Mouse (Mus musculus) bone marrow macrophage, adult 2 months (primary cell): ENCODE data around the gene Krt10. TPM values are rescaled to one million over a fixed set of nuclear protein-coding genes. Genes with fewer than 3 reads are reported as not detected.

Experiments used
- H3K27ac ChIP-seq: 2 replicates; pipeline ENCODE4 v1.5.1; 2012; ENCODE audit warnings: low read depth, low read length; ENCODE audit not compliant: insufficient read depth
- H3K4me1 ChIP-seq: 2 replicates; pipeline ENCODE4 v1.6.1; 2012; ENCODE audit warnings: low read length; ENCODE audit not compliant: control insufficient read depth, insufficient read depth
- H3K4me3 ChIP-seq: 2 replicates; pipeline ENCODE4 v1.5.1; 2012; ENCODE audit warnings: mild to moderate bottlenecking, low read length, moderate library complexity; ENCODE audit not compliant: insufficient read depth
- CTCF ChIP-seq: IDR thresholded peaks from 2 replicates; pipeline ENCODE4 v1.5.1; 2012; ENCODE audit warnings: low read depth, mild to moderate bottlenecking, low read length, moderate library complexity
- POLR2A ChIP-seq: IDR thresholded peaks from 2 replicates; pipeline ENCODE4 v1.6.1; 2012; ENCODE audit warnings: mild to moderate bottlenecking, low read depth, low read length, borderline replicate concordance
- polyA plus RNA-seq: library from polyadenylated mRNA; stranded (reverse); fragments of >200 nt; gene quantifications from 2 replicates; pipeline ENCODE4 v1.2.4, GENCODE M21; 2012; ENCODE audit not compliant: missing spikeins, insufficient read depth, insufficient read length

Krt10 gene
- polyA plus RNA-seq, 1 experiment, result 5.0 TPM

DNA sequence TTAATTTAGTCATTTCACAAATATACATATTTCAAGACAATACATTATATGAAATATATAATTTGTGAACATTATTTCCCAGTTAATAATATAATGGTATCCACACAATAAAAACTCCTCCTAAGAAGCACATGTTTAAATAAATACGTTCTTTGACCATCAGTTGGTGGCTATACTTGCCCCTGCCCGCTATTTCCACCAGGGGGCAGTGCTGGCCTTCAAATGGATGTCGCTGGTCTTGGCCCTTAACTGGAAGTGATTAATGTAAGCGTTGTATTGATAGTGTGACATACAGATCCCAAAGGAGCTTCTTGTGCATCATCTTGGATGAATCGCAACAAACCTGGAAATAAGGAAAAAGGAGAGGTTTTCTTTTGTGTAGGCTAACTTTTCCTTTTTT, 9.6 kb downstream of the Krt10 start:
- no peak overlapping the region for H3K27ac ChIP-seq
- TF ChIP-seq CTCF (peak; percentile 94), POLR2A (no peak)

DNA sequence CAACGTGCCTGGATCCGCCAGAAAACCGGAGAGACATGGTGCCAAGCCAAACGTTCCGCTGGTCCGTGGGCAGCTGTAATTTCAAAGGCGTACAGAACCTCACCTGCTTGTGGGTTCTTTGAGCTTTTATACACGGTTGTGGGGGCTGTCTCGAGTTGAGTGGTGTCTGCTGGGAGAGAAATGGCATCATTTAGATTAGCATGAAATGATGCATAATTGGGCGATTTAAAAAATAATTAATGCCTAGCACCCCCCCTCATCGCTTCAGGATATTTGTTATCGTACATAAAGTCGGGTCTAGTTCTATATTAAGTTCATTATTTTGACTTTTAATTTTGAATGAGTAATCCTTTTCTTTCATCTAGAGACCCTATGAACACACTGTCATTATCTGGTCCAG, 14.4 kb downstream of the Krt10 start, which contains the start of gene Krt28:
Krt28 (minus strand) TSS at position 101 of the 400 bp plus-strand sequence.
- Histone ChIP-seq H3K27ac (no peak within 1 kb of the TSS), H3K4me1 (peaks cover under 1% of the 10 kb centered on the region), H3K4me3 (no peak within 1 kb of the TSS)
- TF ChIP-seq POLR2A, result no peak
- no peak for TF ChIP-seq CTCF

More for the DNA sequence above, 9.6 kb downstream of the Krt10 start:
- Histone ChIP-seq H3K4me1 (no peaks in the 10 kb centered on the region), H3K4me3 (no peak overlapping the region)

DNA sequence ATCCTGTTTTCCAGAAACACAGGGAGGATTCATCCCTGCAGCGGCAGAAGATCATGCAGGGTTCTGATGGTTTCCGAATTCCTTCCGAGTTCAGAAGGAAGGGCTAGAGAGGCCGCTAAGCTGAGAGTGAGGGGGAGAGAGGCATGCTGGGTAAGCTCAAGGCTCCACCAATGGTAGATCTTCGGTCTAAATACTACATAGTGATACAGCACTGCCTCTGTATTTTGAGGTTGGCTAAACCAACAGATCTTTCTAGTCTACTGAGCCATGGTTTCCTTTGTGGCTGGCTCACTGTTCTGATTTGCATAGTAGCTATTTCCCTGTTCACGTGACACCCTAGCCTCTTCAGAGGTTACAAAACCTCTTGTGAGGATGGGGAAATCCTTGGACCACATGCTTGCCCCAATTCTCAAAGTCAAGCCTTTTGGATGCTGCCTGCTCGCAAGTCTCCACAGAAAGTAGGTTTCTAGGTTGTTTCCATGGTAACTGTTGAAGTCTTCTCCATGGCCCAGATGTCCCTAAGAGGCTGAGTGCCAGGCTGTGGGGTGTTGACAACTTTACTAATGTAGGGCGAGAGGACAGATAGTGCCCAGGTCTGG, 19.2 kb downstream of the Krt10 start:
- Histone ChIP-seq H3K4me1 (peaks cover 3% of the 10 kb centered on the region), H3K27ac (no peak overlapping the region), H3K4me3 (no peak overlapping the region)
- no peak for TF ChIP-seq POLR2A

DNA sequence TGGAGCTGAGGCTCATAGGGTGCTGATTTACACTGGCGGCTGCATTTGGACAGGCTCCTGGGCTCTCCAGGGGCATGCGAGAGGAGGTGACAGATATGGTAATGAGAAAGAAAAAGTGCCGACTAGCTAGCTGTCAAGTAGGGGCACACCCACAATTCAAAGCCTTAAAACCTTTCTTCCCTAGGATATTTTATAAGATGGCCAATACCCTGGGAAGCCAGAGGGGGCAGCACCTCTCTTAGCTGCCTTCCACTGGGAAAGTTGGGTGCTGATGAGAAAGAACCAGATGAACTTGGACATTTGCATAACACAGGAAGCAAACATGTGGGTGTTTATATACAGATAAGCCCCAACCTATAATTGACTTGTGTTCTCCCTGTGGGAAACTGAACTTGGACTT, 19.9 kb downstream of the Krt10 start:
- Histone ChIP-seq H3K4me3 (no peak overlapping the region), H3K27ac (no peak overlapping the region), H3K4me1 (peaks cover 3% of the 10 kb centered on the region)
- TF ChIP-seq CTCF, result no peak
- no peak for TF ChIP-seq POLR2A

DNA sequence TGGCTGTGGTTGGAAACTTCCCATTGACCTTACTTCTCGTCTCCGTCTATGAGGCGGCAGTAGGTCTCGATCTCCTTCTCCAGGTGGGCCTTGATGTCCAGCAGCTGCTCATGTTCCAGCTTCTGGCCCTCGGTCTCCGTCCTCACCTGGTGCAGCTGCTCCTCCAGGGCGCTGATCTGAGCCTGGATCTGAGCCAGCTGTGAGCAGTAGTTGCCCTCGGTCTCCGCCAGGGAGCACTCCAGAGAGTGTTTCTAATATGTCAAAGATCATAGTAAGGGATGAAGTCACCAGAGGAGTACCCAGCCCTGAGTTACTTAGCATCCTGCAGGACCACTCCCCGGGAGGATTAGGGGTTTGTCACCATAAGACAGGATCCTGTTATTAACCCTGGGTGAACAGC, 22.4 kb downstream of the Krt10 start:
- Histone ChIP-seq H3K27ac (no peak overlapping the region), H3K4me1 (peaks cover 3% of the 10 kb centered on the region), H3K4me3 (no peak overlapping the region)
- TF ChIP-seq POLR2A (no peak), CTCF (no peak)

DNA sequence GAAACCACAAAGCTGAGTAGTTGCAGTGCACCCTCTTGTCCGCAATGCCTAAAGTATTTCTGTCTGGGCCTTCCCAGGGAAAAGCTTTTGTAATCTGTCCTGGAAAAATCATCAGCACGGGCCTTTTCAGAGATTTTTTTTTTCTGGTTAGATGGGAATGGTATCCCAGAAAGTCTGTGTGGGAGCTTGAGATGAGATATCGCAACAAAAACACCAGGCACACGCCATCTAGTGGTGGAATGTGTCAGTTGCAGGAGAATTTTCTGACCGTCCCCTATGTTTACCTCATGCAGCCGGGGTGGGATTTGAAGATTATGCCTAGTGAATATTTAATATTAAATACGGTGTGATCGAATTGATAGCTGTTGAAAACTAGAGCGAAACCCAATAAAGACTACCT, 24.8 kb downstream of the Krt10 start:
- TF ChIP-seq POLR2A (no peak), CTCF (no peak)
- Histone ChIP-seq H3K4me1 (no peaks in the 10 kb centered on the region), H3K27ac (no peak overlapping the region), H3K4me3 (no peak overlapping the region)

DNA sequence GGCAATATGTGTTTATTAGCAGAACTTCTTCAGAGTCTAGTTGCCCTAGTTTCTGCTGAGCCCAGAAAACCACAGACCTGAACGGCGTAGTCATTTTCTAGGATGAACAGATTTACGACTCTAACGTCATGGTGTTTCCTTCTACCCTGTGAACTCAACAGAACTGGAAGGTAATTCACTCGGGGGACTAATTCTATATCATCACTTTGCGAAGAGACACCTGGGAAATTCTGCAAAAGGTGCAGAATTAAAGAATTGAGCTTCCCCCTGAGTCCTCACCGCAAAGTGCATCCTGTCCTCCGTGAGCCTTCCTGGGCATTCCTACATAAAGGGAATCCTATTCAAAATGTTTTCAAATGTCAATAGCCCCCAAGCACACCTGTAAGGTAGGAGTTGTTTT, 27.7 kb downstream of the Krt10 start:
- no peak overlapping the region for H3K4me3 ChIP-seq
- TF ChIP-seq POLR2A (no peak), CTCF (no peak)
- no peak overlapping the region for H3K27ac ChIP-seq
- no peaks in the 10 kb centered on the region for H3K4me1 ChIP-seq

DNA sequence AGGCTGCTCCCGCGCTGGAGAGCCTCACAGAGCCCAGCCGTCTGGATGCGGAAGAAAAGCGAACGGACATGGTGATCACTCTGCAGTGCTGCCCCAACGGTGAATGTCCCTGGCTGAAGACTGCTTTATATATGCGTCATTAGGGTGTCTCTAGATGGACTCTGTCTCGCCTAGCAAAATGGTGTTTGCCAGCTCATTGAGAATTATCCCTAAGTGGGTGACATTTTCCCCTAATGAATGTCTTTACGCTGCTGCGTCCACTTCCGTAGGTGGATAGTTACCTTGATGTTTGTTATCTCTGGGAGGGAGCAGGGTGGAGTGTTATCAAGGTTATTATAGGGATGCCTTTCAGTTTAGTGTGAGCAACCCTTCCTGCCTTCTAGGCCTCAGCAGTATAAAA, 38.2 kb downstream of the Krt10 start, which contains the start of gene Krt27:
Krt27 (minus strand) TSS at position 101 of the 400 bp plus-strand sequence.
- H3K27ac ChIP-seq, result no peak within 1 kb of the TSS
- H3K4me1 ChIP-seq, result no peaks in the 10 kb centered on the region
- H3K4me3 ChIP-seq, result no peak within 1 kb of the TSS
- TF ChIP-seq POLR2A (no peak), CTCF (no peak)

DNA sequence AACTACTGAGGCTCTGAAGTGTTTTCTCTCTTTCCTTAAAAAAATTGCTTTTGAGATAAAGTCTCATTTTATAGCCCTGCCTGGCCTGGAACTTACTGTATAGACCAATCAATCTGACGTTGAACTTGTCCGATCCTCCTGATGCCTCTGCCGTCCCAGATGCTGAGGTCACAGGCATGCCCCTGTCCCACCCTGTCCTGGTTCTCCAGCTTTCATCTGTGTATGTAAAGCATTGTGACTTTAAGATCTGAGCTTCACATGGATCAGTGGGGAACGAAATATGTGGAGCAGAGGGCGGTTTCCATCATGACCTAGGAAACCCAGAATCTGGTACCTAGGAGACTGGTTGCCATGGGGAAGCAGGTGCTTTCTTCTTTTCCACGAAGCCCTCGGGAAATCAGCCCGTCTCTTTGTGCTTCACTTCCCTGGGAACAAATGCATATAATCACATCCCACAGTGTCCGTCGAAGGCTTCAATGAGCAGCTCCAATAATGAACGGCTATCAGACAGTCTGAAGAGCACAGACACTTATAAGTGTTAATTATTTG, 49.8 kb downstream of the Krt10 start:
- TF ChIP-seq CTCF, result no peak
- TF ChIP-seq POLR2A, result no peak
- Histone ChIP-seq H3K4me3 (no peak overlapping the region), H3K27ac (no peak overlapping the region), H3K4me1 (no peaks in the 10 kb centered on the region)

DNA sequence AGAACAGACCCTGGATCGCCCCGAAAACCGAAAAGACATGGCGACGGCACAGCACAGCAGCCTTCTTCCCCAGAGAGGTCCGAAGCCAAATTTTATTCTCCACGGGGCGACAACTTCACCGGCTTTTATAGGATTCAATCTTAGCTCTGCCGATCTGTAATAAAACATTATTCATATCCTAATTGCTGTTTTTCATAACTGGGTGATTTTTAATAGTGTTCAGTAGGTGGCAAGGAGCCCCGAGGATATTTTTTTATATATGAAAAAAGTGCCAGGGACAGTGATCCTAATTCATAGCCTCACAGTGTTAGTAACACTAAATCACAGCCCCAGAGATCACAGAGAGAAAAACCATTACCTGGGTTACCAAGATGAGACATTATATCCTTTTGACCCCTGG, 51.3 kb downstream of the Krt10 start, which contains the start of gene Krt26:
Krt26 (minus strand) TSS at position 101 of the 400 bp plus-strand sequence.
- Histone ChIP-seq H3K4me3 (no peak within 1 kb of the TSS), H3K27ac (no peak within 1 kb of the TSS), H3K4me1 (no peaks in the 10 kb centered on the region)
- TF ChIP-seq CTCF (no peak), POLR2A (no peak)

Other genes with a start within 250 kb of the Krt10 start
- 0.68 TPM in 1 of 2 replicates, not detected in the other for gene Ccr7, start 234.3 kb downstream of the Krt10 start, polyA plus RNA-seq
- gene Smarce1, start 158.3 kb downstream of the Krt10 start, polyA plus RNA-seq, result 98.6 and 111 TPM in 2 replicates
- gene Krt222, start 145.3 kb downstream of the Krt10 start, polyA plus RNA-seq, result not detected in 2 replicates
- gene Krt24, start 104.1 kb downstream of the Krt10 start, polyA plus RNA-seq, result not detected in 2 replicates
- gene Krt25, start 66.4 kb downstream of the Krt10 start, polyA plus RNA-seq, result not detected in 2 replicates
- not detected in 2 replicates for gene Krt26, start 51.4 kb downstream of the Krt10 start, polyA plus RNA-seq
- not detected in 2 replicates for gene Krt27, start 38.3 kb downstream of the Krt10 start, polyA plus RNA-seq
- not detected in 2 replicates for gene Krt28, start 14.5 kb downstream of the Krt10 start, polyA plus RNA-seq
- not detected in 2 replicates for gene Krt12, start 32.9 kb upstream of the Krt10 start, polyA plus RNA-seq
- gene Krt20, start 48.8 kb upstream of the Krt10 start, polyA plus RNA-seq, result not detected in 2 replicates
- gene Krt23, start 103.8 kb upstream of the Krt10 start, polyA plus RNA-seq, result not detected in 2 replicates
- gene Krt39, start 132.0 kb upstream of the Krt10 start, polyA plus RNA-seq, result not detected in 2 replicates
- gene Krt40, start 153.8 kb upstream of the Krt10 start, polyA plus RNA-seq, result not detected in 2 replicates
- gene Krtap3-3, start 161.5 kb upstream of the Krt10 start, polyA plus RNA-seq, result not detected in 2 replicates
- not detected in 2 replicates for gene Krtap3-2, start 167.5 kb upstream of the Krt10 start, polyA plus RNA-seq
- not detected in 2 replicates for gene Gm11939, start 170.1 kb upstream of the Krt10 start, polyA plus RNA-seq
- gene Krtap3-1, start 177.3 kb upstream of the Krt10 start, polyA plus RNA-seq, result not detected in 2 replicates
- not detected in 2 replicates for gene Krtap1-5, start 191.7 kb upstream of the Krt10 start, polyA plus RNA-seq
- gene Krtap1-4, start 194.3 kb upstream of the Krt10 start, polyA plus RNA-seq, result not detected in 2 replicates
- not detected in 2 replicates for gene Krtap1-3, start 202.0 kb upstream of the Krt10 start, polyA plus RNA-seq
- not detected in 2 replicates for gene Krtap9-3, start 208.7 kb upstream of the Krt10 start, polyA plus RNA-seq
- not detected in 2 replicates for gene Gm11938, start 213.9 kb upstream of the Krt10 start, polyA plus RNA-seq
- not detected in 2 replicates for gene Gm11937, start 220.8 kb upstream of the Krt10 start, polyA plus RNA-seq
- gene Krtap2-4, start 225.5 kb upstream of the Krt10 start, polyA plus RNA-seq, result not detected in 2 replicates
- not detected in 2 replicates for gene Gm11562, start 231.1 kb upstream of the Krt10 start, polyA plus RNA-seq
- not detected in 2 replicates for gene Krtap4-1, start 238.9 kb upstream of the Krt10 start, polyA plus RNA-seq
- not detected in 2 replicates for gene Krtap4-2, start 245.7 kb upstream of the Krt10 start, polyA plus RNA-seq